Mouse (Mus musculus) spleen, adult 12 weeks (tissue): ENCODE results near the gene Arhgef7.

Experiments used
- DNase-seq: peaks from one replicate; pipeline ENCODE4 v3.0.0; 2022; ENCODE audit warnings: low spot score

The Arhgef7 gene

GRCm38 (mm10) chr8:11767213-11767840 lies 39.8 kb downstream of the Arhgef7 start:
- no peak for DNase-seq

- DNase-seq, result no peak
These were observed 42.5 kb downstream of the Arhgef7 start for GRCm38 (mm10) chr8:11770001-11770400.

GRCm38 (mm10) chr8:11770521-11771080 lies 43.1 kb downstream of the Arhgef7 start:
- DNase-seq, result no peak

GRCm38 (mm10) chr8:11771608-11772007 lies 44.1 kb downstream of the Arhgef7 start:
- no peak for DNase-seq

GRCm38 (mm10) chr8:11774195-11775076 lies 46.9 kb downstream of the Arhgef7 start:
- DNase-seq, result no peak

GRCm38 (mm10) chr8:11775889-11776288 lies 48.4 kb downstream of the Arhgef7 start:
- DNase-seq, result no peak

- no peak for DNase-seq
These were observed 49.1 kb downstream of the Arhgef7 start for GRCm38 (mm10) chr8:11776451-11777180.

GRCm38 (mm10) chr8:11777201-11777600 lies 49.7 kb downstream of the Arhgef7 start:
- no peak for DNase-seq

GRCm38 (mm10) chr8:11778646-11779433 lies 51.3 kb downstream of the Arhgef7 start:
- no peak for DNase-seq

GRCm38 (mm10) chr8:11779844-11780634 lies 52.5 kb downstream of the Arhgef7 start:
- DNase-seq, result no peak

- no peak for DNase-seq
These were observed 53.1 kb downstream of the Arhgef7 start for GRCm38 (mm10) chr8:11780641-11781040.

GRCm38 (mm10) chr8:11782607-11783006 lies 55.1 kb downstream of the Arhgef7 start:
- no peak for DNase-seq

- no peak for DNase-seq
These were observed 56.5 kb downstream of the Arhgef7 start for GRCm38 (mm10) chr8:11783861-11784594.

GRCm38 (mm10) chr8:11785121-11785520 lies 57.6 kb downstream of the Arhgef7 start:
- DNase-seq, result no peak

GRCm38 (mm10) chr8:11785539-11786046 lies 58.1 kb downstream of the Arhgef7 start:
- no peak for DNase-seq

GRCm38 (mm10) chr8:11788252-11788651 lies 60.7 kb downstream of the Arhgef7 start:
- DNase-seq, result no peak

- DNase-seq, result no peak
These were observed 61.6 kb downstream of the Arhgef7 start for GRCm38 (mm10) chr8:11789168-11789567.

- no peak for DNase-seq
These were observed 67.4 kb downstream of the Arhgef7 start for GRCm38 (mm10) chr8:11794956-11795355.

GRCm38 (mm10) chr8:11797128-11797527 lies 69.6 kb downstream of the Arhgef7 start:
- DNase-seq, result no peak
